Mouse (Mus musculus) cerebellum, adult 9-10 months (tissue): ENCODE measurements around the gene Lhx5.

Source experiments
- DNase-seq: peaks from one replicate; pipeline ENCODE4 v3.0.0; 2022

Lhx5 gene

DNA sequence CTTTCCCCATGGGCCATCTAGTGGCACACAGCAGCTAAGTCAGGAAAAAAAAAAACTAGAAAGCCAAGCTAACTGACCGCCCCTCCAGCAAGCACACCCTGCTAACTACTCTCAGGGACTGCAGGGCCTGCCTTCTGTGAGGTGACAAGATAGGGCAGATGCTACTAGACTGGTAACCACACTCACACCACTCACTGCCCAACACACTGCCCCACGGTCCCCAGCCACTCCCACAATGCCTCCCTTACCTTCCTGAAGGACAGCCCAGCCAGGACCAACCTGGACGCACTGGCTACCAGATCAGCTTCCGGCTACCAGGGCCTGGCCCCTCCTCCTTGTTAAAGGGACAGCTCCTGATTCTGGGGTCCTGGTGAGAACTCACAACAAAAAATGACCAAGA is 35.5 kb downstream of the Lhx5 start:
- no peak for DNase-seq

DNA sequence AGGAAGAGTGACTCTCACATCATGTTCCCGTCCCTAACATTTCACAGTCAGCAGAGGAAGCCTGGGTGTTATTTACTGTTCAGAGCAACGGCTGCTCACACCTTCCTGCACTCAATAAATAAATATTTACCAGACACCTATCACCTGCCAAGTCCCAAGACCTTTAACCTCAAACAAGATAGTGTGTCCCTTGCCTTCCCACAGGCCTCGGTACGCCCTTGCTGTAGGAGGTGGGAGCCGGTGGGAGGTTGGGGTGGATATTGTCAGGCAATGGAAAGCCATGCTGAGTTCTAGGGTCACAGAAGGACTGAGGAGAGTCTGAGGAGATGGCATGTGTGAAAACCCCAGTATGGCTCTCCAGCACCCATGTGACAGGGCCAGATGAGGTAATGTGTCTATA is 36.8 kb downstream of the Lhx5 start:
- no peak for DNase-seq

DNA sequence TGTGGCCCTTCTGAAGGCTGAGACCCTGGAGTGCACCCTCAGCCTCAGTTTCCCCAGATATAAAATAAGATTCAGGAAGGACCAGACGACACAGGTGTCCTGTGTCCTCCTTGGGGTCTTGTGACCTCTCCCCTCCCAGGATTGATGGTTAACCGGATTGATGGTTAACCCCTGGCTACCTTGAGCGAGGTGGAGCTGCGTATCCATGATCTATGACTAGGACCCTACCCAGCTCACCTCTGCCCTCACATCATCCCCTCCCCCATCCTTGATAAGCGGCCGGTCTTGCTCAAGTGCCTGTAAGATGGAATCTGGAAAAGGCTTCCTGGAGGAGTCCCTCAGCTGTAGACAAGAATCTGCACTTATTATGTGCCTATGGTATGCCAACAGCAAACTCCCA is 37.3 kb downstream of the Lhx5 start:
- no peak for DNase-seq

DNA sequence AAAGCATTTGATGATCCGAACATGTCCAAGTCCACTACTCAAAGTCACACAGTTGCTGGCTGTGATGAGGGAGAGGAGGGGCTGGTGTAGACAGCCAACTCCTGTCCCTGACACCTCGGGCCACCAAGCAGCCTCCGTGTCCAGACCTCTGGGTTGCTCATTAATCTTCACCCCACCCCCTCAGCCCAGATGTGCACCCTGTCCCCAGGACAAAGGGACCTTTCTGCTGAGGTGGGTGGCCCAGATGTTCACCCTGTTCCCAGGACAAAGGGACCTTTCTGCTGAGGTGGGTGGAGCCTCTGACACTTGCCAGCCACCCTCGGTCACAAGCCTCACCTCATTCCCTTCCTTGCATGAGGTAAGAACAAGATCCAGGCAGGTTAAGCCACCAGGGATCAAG is 40.0 kb downstream of the Lhx5 start:
- DNase-seq, result no peak

DNA sequence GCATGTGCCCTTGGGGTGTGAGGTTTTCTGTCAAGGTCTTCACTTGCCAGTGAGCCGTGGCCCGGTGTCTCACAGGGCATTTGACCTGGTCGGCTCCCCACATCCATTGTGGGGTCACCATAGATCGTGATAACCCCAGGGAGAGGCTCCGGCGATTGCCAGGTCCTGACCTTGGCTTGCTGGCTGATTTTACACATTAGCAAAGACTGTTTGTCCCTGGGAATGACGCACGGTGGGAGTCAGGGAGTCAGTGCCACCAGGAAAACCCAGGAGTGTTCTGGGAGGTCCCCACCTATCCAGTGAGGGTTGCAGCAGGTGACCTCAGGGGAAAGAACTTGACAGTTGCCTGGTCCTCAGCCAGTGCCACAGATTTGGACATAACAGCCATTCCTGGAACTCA is 41.3 kb downstream of the Lhx5 start, which contains the start of gene Sdsl:
Gene Sdsl (minus strand): TSS at position 41 of the 400 bp plus-strand sequence.
- DNase-seq, result no peak

DNA sequence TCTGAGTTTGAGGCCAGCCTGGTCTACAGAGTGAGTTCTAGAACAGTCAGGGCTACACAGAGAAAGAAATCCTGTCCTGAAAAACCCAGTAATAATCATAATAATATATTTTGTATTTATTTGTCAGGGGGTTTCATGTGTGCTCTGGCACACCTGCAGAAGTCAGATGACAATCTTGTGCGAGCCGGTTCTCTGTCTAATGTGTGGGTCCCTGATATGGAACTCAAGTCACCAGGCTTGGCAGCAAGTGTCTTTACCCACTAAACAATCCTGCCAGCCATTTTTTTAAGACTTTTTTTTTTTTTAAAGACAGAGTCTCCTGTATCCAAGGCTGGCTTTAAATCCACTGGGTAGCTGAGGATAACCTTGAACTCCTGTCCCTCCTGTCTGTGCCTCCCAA is 41.9 kb downstream of the Lhx5 start:
- DNase-seq, result no peak

DNA sequence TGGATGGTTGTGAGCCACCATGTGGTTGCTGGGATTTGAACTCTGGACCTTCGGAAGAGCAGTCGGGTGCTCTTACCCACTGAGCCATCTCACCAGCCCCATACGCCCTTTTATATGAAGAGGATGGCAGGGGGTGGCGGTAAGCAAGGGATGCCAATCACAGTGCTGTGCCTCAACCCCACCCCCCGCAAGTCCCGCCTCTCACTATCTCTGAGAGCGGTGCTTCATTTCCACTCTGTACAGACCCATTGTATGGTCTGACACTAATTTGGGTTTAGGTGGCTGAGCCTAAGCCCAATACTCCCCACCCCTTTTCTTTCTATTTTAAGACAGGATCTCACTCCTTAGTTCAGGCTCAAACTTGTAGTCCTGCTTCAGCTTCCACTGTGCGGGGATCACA is 44.4 kb downstream of the Lhx5 start:
- DNase-seq, result no peak

DNA sequence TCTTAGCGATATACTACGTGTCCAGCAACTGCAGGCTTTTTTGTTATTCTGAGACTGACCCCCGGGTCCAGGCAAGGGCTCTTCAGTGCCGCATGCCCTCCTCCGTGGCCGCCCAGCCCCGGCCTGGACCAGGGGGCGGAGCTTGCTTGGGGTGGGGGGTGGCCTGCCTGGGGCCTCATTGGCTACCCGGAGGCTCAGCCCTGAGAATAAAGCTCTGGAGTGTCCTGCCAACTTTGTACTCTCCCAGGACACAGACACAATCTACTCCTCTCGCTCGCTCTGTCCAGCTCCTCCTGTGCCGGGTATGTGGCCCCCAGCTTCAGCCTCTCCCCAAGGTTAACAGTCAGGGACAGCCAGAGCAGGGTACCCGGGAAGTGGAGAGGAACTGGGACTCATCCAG is 44.8 kb downstream of the Lhx5 start, which contains the start of gene Sds:
Gene Sds (plus strand): TSS at position 231 of the 400 bp plus-strand sequence.
- no peak for DNase-seq

DNA sequence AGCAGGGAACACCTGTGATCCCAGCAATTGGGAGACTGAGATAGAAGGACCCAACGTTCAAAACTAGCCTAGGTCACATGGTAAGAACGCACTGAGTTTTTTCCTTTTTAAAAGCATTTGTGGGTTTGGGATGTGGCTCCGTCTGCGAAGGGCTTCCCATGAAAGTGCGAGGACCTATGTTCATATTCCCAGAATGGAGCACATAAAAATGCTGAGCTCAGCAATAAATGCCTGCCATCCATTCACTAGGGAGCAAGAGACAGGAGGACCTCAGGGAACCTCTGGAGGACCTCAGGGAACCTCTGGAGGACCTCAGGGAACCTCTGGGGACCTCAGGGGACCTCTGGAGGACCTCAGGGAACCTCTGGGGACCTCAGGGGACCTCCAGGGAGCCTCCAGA is 46.5 kb downstream of the Lhx5 start:
- DNase-seq, result no peak

DNA sequence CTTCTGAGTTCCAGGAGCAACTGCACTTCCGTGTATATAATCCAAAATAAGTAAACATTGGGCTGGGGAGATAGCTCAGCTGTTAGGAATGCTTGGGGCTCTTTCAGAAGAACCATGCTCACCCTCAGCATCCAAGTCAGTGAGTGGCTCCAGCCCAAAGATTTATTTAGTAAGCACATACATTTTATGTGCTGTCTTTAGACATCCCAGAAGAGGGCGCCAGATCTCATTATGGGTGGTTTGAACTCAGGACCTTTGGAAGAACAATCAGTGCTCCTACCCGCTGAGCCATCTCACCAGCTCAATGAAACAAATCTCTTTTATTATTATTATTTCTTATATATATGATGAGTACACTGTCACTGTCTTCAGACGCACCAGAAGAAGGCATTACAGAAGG is 48.0 kb downstream of the Lhx5 start:
- no peak for DNase-seq

DNA sequence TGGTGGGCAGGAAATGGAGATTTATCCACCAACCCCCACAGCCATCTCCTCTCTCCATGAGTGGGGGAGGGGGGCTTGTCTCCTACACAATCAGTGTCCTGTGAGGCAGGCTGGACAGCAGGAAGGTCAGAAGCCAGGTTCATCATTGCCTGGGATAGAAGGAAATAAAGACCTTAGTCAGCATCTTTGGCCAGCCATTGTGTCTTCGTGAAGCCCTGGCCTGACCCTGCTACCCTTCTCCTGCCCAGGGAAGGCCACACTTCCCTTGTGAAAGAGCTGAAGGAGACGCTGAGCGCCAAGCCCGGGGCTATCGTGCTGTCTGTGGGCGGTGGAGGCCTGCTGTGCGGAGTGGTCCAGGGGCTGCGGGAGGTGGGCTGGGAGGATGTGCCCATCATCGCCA is 49.7 kb downstream of the Lhx5 start:
- no peak for DNase-seq

DNA sequence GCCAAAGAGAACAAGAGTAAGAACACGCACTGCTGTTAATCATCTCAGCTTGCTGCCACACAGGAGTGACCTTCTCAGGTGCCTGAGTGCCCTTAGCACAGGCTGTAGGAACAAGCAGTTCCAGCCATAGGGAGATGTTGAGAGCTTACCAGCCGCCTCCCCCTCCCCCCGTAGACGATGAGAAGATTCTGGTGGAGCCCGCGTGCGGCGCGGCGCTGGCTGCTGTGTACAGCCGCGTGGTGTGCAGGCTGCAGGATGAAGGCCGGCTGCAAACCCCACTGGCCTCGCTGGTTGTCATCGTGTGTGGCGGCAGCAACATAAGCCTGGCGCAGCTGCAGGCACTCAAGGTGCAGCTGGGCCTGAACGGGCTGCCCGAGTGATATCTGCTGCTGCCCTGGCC is 51.9 kb downstream of the Lhx5 start:
- DNase-seq, result no peak

DNA sequence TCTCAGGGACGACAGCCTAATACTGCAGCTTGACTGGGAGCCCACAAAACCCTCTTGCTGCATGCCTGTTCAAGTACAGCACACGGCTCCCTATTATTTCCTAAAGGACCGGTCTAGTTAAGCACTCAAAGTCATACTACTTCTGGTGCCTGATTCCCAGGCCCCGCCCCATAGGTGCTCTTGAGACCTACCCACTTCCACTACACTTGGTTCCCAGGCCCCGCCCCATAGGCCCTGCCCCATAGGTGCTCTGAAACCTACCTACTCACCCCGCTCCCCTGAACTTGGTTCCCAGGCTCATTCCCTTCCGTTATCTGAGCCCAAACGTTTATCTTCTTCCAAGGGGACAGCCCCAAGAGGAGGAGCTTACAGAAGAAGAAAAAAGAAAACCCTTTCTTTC is 56.3 kb downstream of the Lhx5 start:
- DNase-seq, result no peak

DNA sequence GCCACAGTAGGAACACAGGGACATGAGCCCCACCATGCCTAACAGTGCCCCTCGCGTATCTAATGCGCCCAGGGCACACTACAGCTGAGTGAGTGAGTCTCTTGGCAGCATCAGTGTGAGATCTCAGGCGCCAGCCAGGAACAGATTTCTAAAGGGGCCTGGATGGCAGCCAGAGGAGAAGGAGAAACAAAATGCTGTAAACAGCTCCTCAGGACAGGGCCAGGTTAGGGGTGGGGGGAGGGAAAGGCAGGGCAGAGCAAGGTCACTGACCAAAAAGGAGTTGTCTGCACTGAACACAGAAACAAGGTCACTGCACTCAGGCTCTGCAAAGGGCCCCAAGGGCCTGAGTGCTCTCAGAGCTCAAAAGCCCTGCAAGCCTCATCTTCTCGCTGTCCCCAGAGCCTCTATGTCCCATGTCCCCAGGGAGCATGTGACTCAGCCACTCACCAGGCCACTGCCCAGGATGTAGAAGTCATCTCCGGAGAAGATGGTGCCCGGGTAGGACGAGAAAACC is 59.2 kb downstream of the Lhx5 start:
- peak; percentile 68 for DNase-seq
